Comparison of ENCODE assay signal across 19 mouse cellular contexts in genomic region chr16:37573061-37573460, GRCm38 (mm10). TPM values are rescaled to one million over a fixed set of nuclear protein-coding genes. Genes with fewer than 3 reads are reported as not detected.
DNase-seq lines count a peak whose midpoint lies in the region; ATAC-seq and TF ChIP-seq lines count a peak whose summit lies in the region.
"Had no signal": no experiment of that assay in that cellular context is flagged by ENCODE, and none has a peak within 500 bp of the region (broad histone marks: within the 10 kb centered on the region; RNA-seq: fewer than 3 reads in every experiment).

No protein-coding gene starts in this region.

- no peak for ATAC-seq in neural tube, embryonic 15.5 days (ENCODE audit: low FRiP score)
- ATAC-seq: forebrain, postnatal 0 days; midbrain, embryonic 15.5 days had no signal

- no peaks in the 10 kb centered on the region; the same call in 1 of the 2 replicates for H3K9me3 ChIP-seq in ES-Bruce4 (replicated peaks; ENCODE audit: control insufficient read depth, insufficient read depth, low read length, poor library complexity, severe bottlenecking)
- H3K9me3 ChIP-seq in neural tube, embryonic 15.5 days (replicated peaks), result no peaks in the 10 kb centered on the region
- H3K9me3 ChIP-seq: midbrain, embryonic 15.5 days; neural tube, embryonic 13.5 days had no signal

- no peak overlapping the region for H3K9ac ChIP-seq in ES-Bruce4 (ENCODE audit: low read depth, poor library complexity, severe bottlenecking)
- no peak overlapping the region for H3K9ac ChIP-seq in neural tube, embryonic 15.5 days (replicated peaks)
- H3K9ac ChIP-seq: forebrain, postnatal 0 days; heart, embryonic 12.5 days; midbrain, embryonic 15.5 days; neural tube, embryonic 13.5 days had no signal

- no peak overlapping the region for H3K4me3 ChIP-seq in layer of hippocampus, adult 2 months
- H3K4me3 ChIP-seq in ES-Bruce4 (ENCODE audit: low read depth, low read length), result no peak overlapping the region
- H3K4me3 ChIP-seq in cortical plate, adult 2 months (ENCODE audit: insufficient read depth, low read length), result no peak overlapping the region
- H3K4me3 ChIP-seq in neural tube, embryonic 15.5 days (replicated peaks), result no peak overlapping the region
- H3K4me3 ChIP-seq: erythroblast, embryonic 14.5 days; heart, embryonic 12.5 days; hindbrain, embryonic 10.5 days; midbrain, embryonic 15.5 days; neural tube, embryonic 13.5 days had no signal

- DNase-seq in layer of hippocampus, adult 2 months (ENCODE audit: low spot score in 2 of 2), result no peak
- DNase-seq in layer of hippocampus, adult 8-10 months (ENCODE audit: low spot score in 2 of 2), result no peak
- peak; percentile 8 for DNase-seq in A20 (ENCODE audit: low read depth, low spot score)
- no peak for DNase-seq in layer of hippocampus, adult 9-10 months (ENCODE audit: low spot score)
- DNase-seq: cerebellum, adult 9-10 months; forebrain, postnatal 0 days; gastrocnemius, postnatal 25 days; kidney, adult 18-20 months; lung, adult 18-20 months; thymus, adult 2 months had no signal

- TF ChIP-seq CTCF in layer of hippocampus, adult 2 months (conservative IDR thresholded peaks at IDR 0.05), result peak; percentile 53
- peak; percentile 43 for TF ChIP-seq CTCF in ES-Bruce4 (IDR thresholded peaks at IDR 0.05; ENCODE audit: low read depth, low read length)
- TF ChIP-seq CTCF in cortical plate, adult 2 months (IDR thresholded peaks at IDR 0.05; ENCODE audit: extremely low read depth, insufficient read depth, low read length), result 0 out of 2 replicates have a peak, but pooled peaks have one; percentile 10

- no peak for TF ChIP-seq EP300 in ES-Bruce4 (IDR thresholded peaks at IDR 0.05; ENCODE audit: insufficient read depth, low read depth, low read length)

- no peaks in the 10 kb centered on the region for H3K27me3 ChIP-seq in ES-Bruce4 (ENCODE audit: control insufficient read depth, insufficient read depth, low read length, poor library complexity, severe bottlenecking)
- H3K27me3 ChIP-seq in neural tube, embryonic 15.5 days (replicated peaks), result no peaks in the 10 kb centered on the region
- H3K27me3 ChIP-seq: heart, embryonic 12.5 days; midbrain, embryonic 15.5 days; neural tube, embryonic 13.5 days had no signal

- no peak overlapping the region for H3K4me2 ChIP-seq in neural tube, embryonic 15.5 days
- H3K4me2 ChIP-seq: heart, embryonic 12.5 days; midbrain, embryonic 15.5 days; neural tube, embryonic 13.5 days had no signal

- no peak overlapping the region for H3K27ac ChIP-seq in layer of hippocampus, adult 2 months
- no peak overlapping the region for H3K27ac ChIP-seq in ES-Bruce4 (ENCODE audit: insufficient read depth, low read length)
- no peak overlapping the region for H3K27ac ChIP-seq in cortical plate, adult 2 months (ENCODE audit: insufficient read depth, low read length)
- H3K27ac ChIP-seq in neural tube, embryonic 15.5 days (replicated peaks), result no peak overlapping the region
- H3K27ac ChIP-seq: hindbrain, embryonic 10.5 days; midbrain, embryonic 15.5 days; neural tube, embryonic 13.5 days had no signal

- no peak for TF ChIP-seq POLR2A in ES-Bruce4 (IDR thresholded peaks at IDR 0.05; ENCODE audit: insufficient read depth, low read length)
- TF ChIP-seq POLR2A in cortical plate, adult 2 months (IDR thresholded peaks at IDR 0.05; ENCODE audit: extremely low read depth, insufficient read depth, low read length), result no peak

- WGBS in neural tube, embryonic 15.5 days, result 93% methylated on average over 5 of the region's 5 CpGs

- no peaks in the 10 kb centered on the region for H3K36me3 ChIP-seq in ES-Bruce4 (ENCODE audit: control insufficient read depth, insufficient read depth, low read length, poor library complexity, severe bottlenecking)
- no peaks in the 10 kb centered on the region for H3K36me3 ChIP-seq in neural tube, embryonic 15.5 days
- H3K36me3 ChIP-seq: midbrain, embryonic 15.5 days had no signal

- H3K4me1 ChIP-seq in ES-Bruce4 (ENCODE audit: control insufficient read depth, insufficient read depth, low read length), result no peaks in the 10 kb centered on the region
- no peaks in the 10 kb centered on the region for H3K4me1 ChIP-seq in cortical plate, adult 2 months (ENCODE audit: control insufficient read depth, insufficient read depth, low read length)
- H3K4me1 ChIP-seq in neural tube, embryonic 15.5 days, result no peaks in the 10 kb centered on the region
- H3K4me1 ChIP-seq: heart, embryonic 12.5 days; midbrain, embryonic 15.5 days; neural tube, embryonic 13.5 days had no signal

RNA-seq across cellular contexts. Expression of gene Hgd, which starts 6.9 kb away (rescaled TPM):
- not detected for total RNA-seq in layer of hippocampus, adult 2 months (2021)
- total RNA-seq in layer of hippocampus, adult 8-10 months (2022), result under 1 TPM in 1 of 4 experiments, not detected in 3; 0.47 TPM
- polyA plus RNA-seq in ES-Bruce4 (2011; ENCODE audit: insufficient read depth, insufficient read length, low read depth, missing spikeins), result not detected in 2 replicates
- 0.06 TPM in 1 of 2 replicates, not detected in the other for polyA plus RNA-seq in cortical plate, adult 2 months (2012; rRNA removed)
- 0.23 TPM in 2 replicates for polyA plus RNA-seq in neural tube, embryonic 15.5 days (2015; fragmentation: Nextera tagmentation; extraction: Ambion mirVana)
- total RNA-seq: forebrain, postnatal 0 days; gastrocnemius, postnatal 25 days; left cerebral cortex, postnatal 10 days had no signal
- polyA plus RNA-seq: erythroblast, embryonic 14.5 days; forebrain, postnatal 0 days; hindbrain, embryonic 10.5 days had no signal

RNA-seq across cellular contexts. Expression of gene Rabl3, which starts 33.4 kb away (rescaled TPM):
- total RNA-seq in layer of hippocampus, adult 2 months (2021), result 10 to 100 TPM; 10.2 to 11.2 TPM
- total RNA-seq in layer of hippocampus, adult 8-10 months (2022), result 1 to 10 TPM; 7.6 to 10.0 (median 8.7) TPM
- 20.4 and 21.5 TPM in 2 replicates for polyA plus RNA-seq in ES-Bruce4 (2011; ENCODE audit: insufficient read depth, insufficient read length, low read depth, missing spikeins)
- polyA plus RNA-seq in cortical plate, adult 2 months (2012; rRNA removed), result 7.7 and 7.9 TPM in 2 replicates
- polyA plus RNA-seq in neural tube, embryonic 15.5 days (2015; fragmentation: Nextera tagmentation; extraction: Ambion mirVana), result 16.3 and 16.5 TPM in 2 replicates

RNA-seq across cellular contexts. Expression of gene Gtf2e1, which starts 33.5 kb away (rescaled TPM):
- 10 to 100 TPM; 17.3 to 18.2 TPM for total RNA-seq in layer of hippocampus, adult 2 months (2021)
- 10 to 100 TPM; 16.7 to 18.6 (median 17.6) TPM for total RNA-seq in layer of hippocampus, adult 8-10 months (2022)
- polyA plus RNA-seq in ES-Bruce4 (2011; ENCODE audit: insufficient read depth, insufficient read length, low read depth, missing spikeins), result 66.4 and 68.9 TPM in 2 replicates
- 12.6 and 13.2 TPM in 2 replicates for polyA plus RNA-seq in cortical plate, adult 2 months (2012; rRNA removed)
- polyA plus RNA-seq in neural tube, embryonic 15.5 days (2015; fragmentation: Nextera tagmentation; extraction: Ambion mirVana), result 21.8 and 25.0 TPM in 2 replicates
